Mouse (Mus musculus) heart, adult 2 months (tissue): ENCODE results near the gene Wwc2. TPM values are rescaled to one million over a fixed set of nuclear protein-coding genes. Genes with fewer than 3 reads are reported as not detected.

Experiments used
- DNase-seq, 2 experiments: peaks; one replicate each; pipeline ENCODE4 v3.0.0; 2021
- H3K27ac ChIP-seq: fragments of 200-600 bp; 2 replicates; pipeline ENCODE4 v1.8.1; 2022
- H3K27me3 ChIP-seq: fragments of 200-500 bp; 2 replicates; pipeline ENCODE4 v1.6.1; 2012; ENCODE audit warnings: mild to moderate bottlenecking, low read length, inconsistent platforms, mixed read lengths; ENCODE audit not compliant: control insufficient read depth, insufficient read depth
- H3K36me3 ChIP-seq: fragments of 200-500 bp; 2 replicates; pipeline ENCODE4 v1.6.1; 2012; ENCODE audit warnings: low read length, inconsistent platforms; ENCODE audit not compliant: control insufficient read depth, insufficient read depth
- H3K4me1 ChIP-seq: fragments of 200-500 bp; 2 replicates; pipeline ENCODE4 v1.6.1; 2011; ENCODE audit warnings: low read length; ENCODE audit not compliant: control insufficient read depth, insufficient read depth
- H3K4me3 ChIP-seq: fragments of 200-600 bp; 2 replicates; pipeline ENCODE4 v1.8.1; 2022
- H3K79me2 ChIP-seq: fragments of 200-500 bp; replicated peaks from 2 replicates; pipeline ENCODE4 v1.6.1; 2012; ENCODE audit warnings: mild to moderate bottlenecking, inconsistent platforms, low read length, moderate library complexity, mixed read lengths; ENCODE audit not compliant: control insufficient read depth, insufficient read depth
- H3K9ac ChIP-seq: fragments of 200-500 bp; 2 replicates; pipeline ENCODE4 v1.6.1; 2012; ENCODE audit warnings: low read depth, mild to moderate bottlenecking, control low read depth, inconsistent platforms, low read length, mixed read lengths
- CTCF ChIP-seq: fragments of 200-600 bp; IDR thresholded peaks from 2 replicates; pipeline ENCODE4 v1.8.1; 2022; ENCODE audit warnings: antibody characterized with exemption, mild to moderate bottlenecking, moderate library complexity
- EP300 ChIP-seq: fragments of 200-500 bp; IDR thresholded peaks from 2 replicates; pipeline ENCODE4 v1.6.1; 2011; ENCODE audit warnings: low read depth, low read length, control low read depth; ENCODE audit not compliant: insufficient read depth
- POLR2A ChIP-seq: fragments of 200-500 bp; IDR thresholded peaks from 2 replicates; pipeline ENCODE4 v1.6.1; 2011; ENCODE audit warnings: mild to moderate bottlenecking, low read depth, low read length, control low read depth; ENCODE audit not compliant: insufficient read depth
- WGBS: fragments of 180-500 bp; shearing (Covaris S2); methylation state at CpG from one replicate; pipeline ENCODE4 v1.1.7; 2018; 5-methylcytosine and 5-hydroxymethylcytosine counted together
- intact Hi-C: fragments of 180-260 bp; cut with DNase I; formaldehyde crosslinking; loops from one replicate; pipeline ENCODE4 v1.15.1; 2025
- polyA plus RNA-seq: library from polyadenylated mRNA; depleted of rRNA; stranded (reverse); fragments of >200 nt; gene quantifications from 2 replicates; pipeline ENCODE4 v1.2.3, GENCODE M21; 2012
- total RNA-seq, 2 experiments: library from RNA; stranded (reverse); gene quantifications; 2 replicates each; pipeline ENCODE4 v1.2.3; 2021

Gene Wwc2
- total and polyA plus RNA-seq, 3 experiments, result 8.3 to 26.9 (median 25.2) TPM

DNA sequence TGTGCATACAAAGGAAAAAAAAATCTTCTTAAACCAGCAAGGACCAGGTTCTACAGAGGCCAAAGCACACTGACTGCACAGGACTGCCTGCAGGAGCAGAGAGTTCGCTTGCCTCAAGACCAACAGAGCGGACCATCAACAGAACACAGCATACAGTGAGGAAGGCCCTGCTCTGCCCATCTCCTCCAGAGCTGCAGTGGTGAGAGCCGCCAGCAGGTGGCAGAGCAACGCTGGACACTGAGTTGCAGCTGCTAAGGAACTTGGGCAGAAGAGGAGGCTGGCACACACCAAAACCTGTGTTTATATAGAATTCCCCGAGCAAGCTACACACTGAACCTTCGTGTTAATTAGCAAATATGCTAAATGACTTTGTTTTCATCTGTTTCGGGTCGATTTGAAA, 123.7 kb downstream of the Wwc2 start:
- peak; percentile 59; the same call in 1 of the 2 replicates for TF ChIP-seq EP300
- no peak for TF ChIP-seq POLR2A
- TF ChIP-seq CTCF, result 0 out of 2 replicates have a peak, but pooled peaks have one; percentile 100
- intact Hi-C loops, result loop anchor here (1.0 kb wide), 1 partner anchor 149 kb away; no protein-coding TSS in a partner anchor
- 27% methylated on average over 8 of the region's 8 CpGs for WGBS

DNA sequence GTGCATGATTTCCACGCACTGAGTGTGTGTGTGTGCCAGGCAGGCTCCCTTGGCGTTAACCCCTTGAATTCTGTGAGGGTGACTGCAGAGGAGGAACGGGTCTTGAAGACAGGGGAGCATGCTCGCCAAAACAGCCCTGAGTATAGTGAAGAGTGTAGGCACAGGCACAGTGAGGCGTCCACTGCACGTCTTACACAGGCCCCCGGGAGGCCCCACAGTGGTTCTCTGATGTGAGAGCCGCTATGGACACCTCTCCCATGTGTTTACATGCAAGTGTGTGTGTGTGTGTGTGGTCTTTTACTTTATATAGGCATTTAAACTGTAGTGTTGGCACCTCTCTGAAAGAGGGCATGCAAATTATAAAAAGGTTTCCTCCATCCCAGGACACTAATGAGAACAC, 124.2 kb downstream of the Wwc2 start:
- intact Hi-C loops, result no loop called here
- Histone ChIP-seq H3K27ac (no peak overlapping the region), H3K4me1 (no peaks in the 10 kb centered on the region), H3K36me3 (no peaks in the 10 kb centered on the region), H3K4me3 (no peak overlapping the region), H3K79me2 (no peaks in the 10 kb centered on the region), H3K27me3 (no peaks in the 10 kb centered on the region), H3K9ac (no peak overlapping the region)
- TF ChIP-seq EP300 (no peak), CTCF (no peak), POLR2A (no peak)
- 88% methylated on average over 8 of the region's 8 CpGs for WGBS
- DNase-seq, result no peak

More for the DNA sequence above, 123.7 kb downstream of the Wwc2 start:
- Histone ChIP-seq H3K79me2 (no peaks in the 10 kb centered on the region), H3K4me3 (no peak overlapping the region), H3K9ac (no peak overlapping the region), H3K36me3 (no peaks in the 10 kb centered on the region), H3K27me3 (no peaks in the 10 kb centered on the region), H3K27ac (no peak overlapping the region), H3K4me1 (no peaks in the 10 kb centered on the region)
- DNase-seq, result peak; percentile 77 to 91

GRCm38 (mm10) chr8:47859259-47859658, 131.5 kb downstream of the Wwc2 start:
- TF ChIP-seq POLR2A, result no peak
- no peak for TF ChIP-seq EP300
- no peak for TF ChIP-seq CTCF

DNA sequence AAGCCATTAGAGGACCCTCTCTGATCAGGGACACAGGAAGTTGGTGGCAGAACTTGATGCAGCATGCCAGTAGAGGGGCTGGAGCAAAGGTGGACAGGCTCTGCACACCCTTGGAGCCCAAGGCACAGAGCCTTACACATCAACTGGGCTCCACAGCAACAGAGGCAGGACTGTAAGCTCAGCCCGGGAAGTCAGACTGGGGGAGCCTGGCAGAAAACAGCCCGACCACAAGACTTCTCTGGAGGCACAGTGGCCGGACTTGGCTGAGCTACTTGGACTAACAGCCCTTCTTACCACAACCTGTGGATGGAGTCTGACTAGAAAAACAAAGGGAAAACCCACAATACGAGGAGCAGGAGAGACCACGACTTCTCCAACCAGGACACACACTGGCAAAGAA, 137.4 kb downstream of the Wwc2 start:
- TF ChIP-seq POLR2A, result no peak
- no peak for TF ChIP-seq EP300
- TF ChIP-seq CTCF, result no peak
- Histone ChIP-seq H3K4me3 (no peak overlapping the region), H3K79me2 (no peaks in the 10 kb centered on the region), H3K4me1 (peaks cover 8% of the 10 kb centered on the region), H3K36me3 (peaks cover 4% of the 10 kb centered on the region; the same call in 1 of the 2 replicates), H3K27ac (no peak overlapping the region), H3K27me3 (no peaks in the 10 kb centered on the region), H3K9ac (no peak overlapping the region)
- intact Hi-C loops, result no loop called here
- WGBS, result 87% methylated on average over 5 of the region's 5 CpGs
- no peak for DNase-seq

More at GRCm38 (mm10) chr8:47859259-47859658, 131.5 kb downstream of the Wwc2 start:
- intact Hi-C loops, result no loop called here
- DNase-seq, result no peak
- H3K79me2 ChIP-seq, result no peaks in the 10 kb centered on the region
- H3K36me3 ChIP-seq, result no peaks in the 10 kb centered on the region
- no peak overlapping the region for H3K27ac ChIP-seq
- H3K4me1 ChIP-seq, result no peaks in the 10 kb centered on the region
- H3K9ac ChIP-seq, result no peak overlapping the region
- WGBS, result 94% methylated on average over 12 of the region's 12 CpGs
- no peaks in the 10 kb centered on the region for H3K27me3 ChIP-seq
- H3K4me3 ChIP-seq, result no peak overlapping the region

DNA sequence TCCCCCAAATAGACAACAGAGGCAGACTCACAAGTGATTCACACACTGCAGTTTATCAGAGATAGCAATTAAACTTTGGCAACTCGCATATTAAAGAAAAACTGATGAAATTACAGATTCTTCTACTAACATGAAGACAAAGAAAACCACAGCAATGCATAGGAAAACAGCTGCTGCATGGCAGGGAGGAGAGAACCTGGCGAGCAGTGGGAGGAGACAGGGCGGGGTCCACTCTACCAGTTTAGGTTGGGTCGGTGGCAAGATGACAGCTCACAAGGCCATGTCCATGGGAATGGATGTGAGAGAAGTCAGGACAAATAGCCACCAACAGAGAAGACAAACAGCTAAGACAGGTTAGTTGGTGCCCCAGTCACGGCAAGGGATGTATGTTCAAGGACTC, 138.0 kb downstream of the Wwc2 start:
- H3K4me3 ChIP-seq, result no peak overlapping the region

GRCm38 (mm10) chr8:47851824-47852502, 138.8 kb downstream of the Wwc2 start:
- Histone ChIP-seq H3K36me3 (peaks cover 4% of the 10 kb centered on the region; the same call in 1 of the 2 replicates), H3K4me1 (peaks cover 8% of the 10 kb centered on the region), H3K9ac (peak overlapping the region; percentile 13; the same call in 1 of the 2 replicates), H3K79me2 (no peaks in the 10 kb centered on the region), H3K27ac (peak overlapping the region; percentile 26), H3K27me3 (no peaks in the 10 kb centered on the region), H3K4me3 (peak overlapping the region; percentile 5; the same call in 1 of the 2 replicates)
- peak; percentile 71 to 74 for DNase-seq
- 32% methylated on average over 12 of the region's 12 CpGs for WGBS
- intact Hi-C loops, result no loop called here
- no peak for TF ChIP-seq CTCF
- peak; percentile 25; the same call in 1 of the 2 replicates for TF ChIP-seq POLR2A
- 0 out of 2 replicates have a peak, but pooled peaks have one; percentile 44 for TF ChIP-seq EP300

More for the DNA sequence above, 138.0 kb downstream of the Wwc2 start:
- Histone ChIP-seq H3K27ac (no peak overlapping the region), H3K36me3 (peaks cover 4% of the 10 kb centered on the region; the same call in 1 of the 2 replicates), H3K9ac (no peak overlapping the region), H3K27me3 (no peaks in the 10 kb centered on the region), H3K79me2 (no peaks in the 10 kb centered on the region), H3K4me1 (peaks cover 8% of the 10 kb centered on the region)
- DNase-seq, result no peak
- TF ChIP-seq CTCF, result no peak
- TF ChIP-seq POLR2A, result no peak
- TF ChIP-seq EP300, result no peak
- intact Hi-C loops, result no loop called here
- 81% methylated on average over 5 of the region's 5 CpGs for WGBS
